Mouse (Mus musculus) liver, postnatal 0 days (tissue): ENCODE measurements around the gene Kif1bp. TPM values are rescaled to one million over a fixed set of nuclear protein-coding genes. Genes with fewer than 3 reads are reported as not detected.
A peak's percentile ranks its signal among the peaks of the same experiment; 100 is the strongest.
"Not testable (repeated sequence)": the region's sequence is repeated elsewhere in the genome, so short reads cannot be mapped to it uniquely, and the experiment has no call there.

Experiments
- ATAC-seq: fragments of 200-750 bp; cut with Nextera tagmentation; 2 replicates; pipeline ENCODE4 v1.8.0; 2017; ENCODE audit warnings: mild to moderate bottlenecking, moderate library complexity
- DNase-seq: peaks from one replicate; pipeline ENCODE4 v3.0.0-alpha.2; 2016
- H3K27ac ChIP-seq: fragments of 300-500 bp; sonication (generic); 2 replicates; pipeline ENCODE4 v1.5.1; 2014; ENCODE audit warnings: antibody characterized with exemption, moderate library complexity, mild to moderate bottlenecking, low read depth
- H3K27me3 ChIP-seq: fragments of 300-500 bp; sonication (generic); 2 replicates; pipeline ENCODE4 v1.6.1; 2014; ENCODE audit warnings: low read length, control low read depth, mixed read lengths; ENCODE audit not compliant: insufficient read depth
- H3K36me3 ChIP-seq: fragments of 300-500 bp; sonication (generic); replicated peaks from 2 replicates; pipeline ENCODE4 v1.6.1; 2014; ENCODE audit warnings: mild to moderate bottlenecking, control low read depth, low read length, moderate library complexity, mixed read lengths; ENCODE audit not compliant: insufficient read depth
- H3K4me1 ChIP-seq: fragments of 300-500 bp; sonication (generic); 2 replicates; pipeline ENCODE4 v1.6.1; 2014; ENCODE audit warnings: antibody characterized with exemption, mild to moderate bottlenecking, control low read depth; ENCODE audit not compliant: insufficient read depth
- H3K4me2 ChIP-seq: fragments of 300-500 bp; sonication (generic); 2 replicates; pipeline ENCODE4 v1.6.1; 2014; ENCODE audit warnings: low read depth, mild to moderate bottlenecking, low read length, moderate library complexity, mixed read lengths
- H3K4me3 ChIP-seq: fragments of 300-500 bp; sonication (generic); 2 replicates; pipeline ENCODE4 v1.5.1; 2014; ENCODE audit warnings: low read depth, low read length
- H3K9ac ChIP-seq: fragments of 300-500 bp; sonication (generic); replicated peaks from 2 replicates; pipeline ENCODE4 v1.6.1; 2014; ENCODE audit warnings: mild to moderate bottlenecking, moderate library complexity
- H3K9me3 ChIP-seq: fragments of 300-500 bp; sonication (generic); 2 replicates; pipeline ENCODE4 v1.6.1; 2016; ENCODE audit warnings: mild to moderate bottlenecking, control low read depth, low read length, mixed read lengths
- CTCF ChIP-seq: sonication (generic); IDR thresholded peaks from 2 replicates; pipeline ENCODE4 v1.5.1; 2016; ENCODE audit warnings: antibody characterized with exemption, low read depth
- EP300 ChIP-seq: IDR thresholded peaks from 2 replicates; pipeline ENCODE4 v1.6.1; 2016; ENCODE audit warnings: antibody characterized with exemption, low read depth, mild to moderate bottlenecking
- WGBS: fragments of 180-500 bp; shearing (Covaris S2); extraction: QIAGEN DNeasy Blood & Tissue Kit; methylation state at CpG from one replicate; pipeline ENCODE4 v1.1.7; 2014; ENCODE audit not compliant: insufficient replicate concordance; 5-methylcytosine and 5-hydroxymethylcytosine counted together
- polyA plus RNA-seq: library from polyadenylated mRNA; unstranded; fragments of >200 nt; fragmentation: Nextera tagmentation; extraction: Ambion mirVana; gene quantifications from 2 replicates; pipeline ENCODE4 v1.2.1, GENCODE M21; 2015

Gene Kif1bp
- polyA plus RNA-seq, 1 experiment from 2014 or later, result 6.5 TPM

GRCm38 (mm10) chr10:62601053-62601791, 23.0 kb upstream of the Kif1bp start:
- no peak for ATAC-seq
- peaks cover 16% of the 10 kb centered on the region for H3K36me3 ChIP-seq
- no peaks in the 10 kb centered on the region for H3K27me3 ChIP-seq
- H3K4me2 ChIP-seq, result peak overlapping the region; percentile 96
- H3K4me3 ChIP-seq, result peak overlapping the region; percentile 73
- no peak for TF ChIP-seq CTCF
- TF ChIP-seq EP300, result no peak
- H3K9ac ChIP-seq, result peak overlapping the region; percentile 82
- peak overlapping the region; percentile 85 for H3K27ac ChIP-seq
- DNase-seq, result peak; percentile 27
- peaks cover 17% of the 10 kb centered on the region for H3K4me1 ChIP-seq
- 9% methylated on average over 20 of the region's 20 CpGs for WGBS
- no peaks in the 10 kb centered on the region for H3K9me3 ChIP-seq

GRCm38 (mm10) chr10:62600056-62600455, 21.8 kb upstream of the Kif1bp start:
- Histone ChIP-seq H3K9ac (no peak overlapping the region), H3K36me3 (peaks cover 24% of the 10 kb centered on the region), H3K9me3 (no peaks in the 10 kb centered on the region), H3K4me3 (no peak overlapping the region), H3K27ac (no peak overlapping the region), H3K4me1 (peaks cover 17% of the 10 kb centered on the region), H3K27me3 (no peaks in the 10 kb centered on the region), H3K4me2 (no peak overlapping the region)
- DNase-seq (no peak), ATAC-seq (no peak)
- 70% methylated on average over 6 of the region's 6 CpGs for WGBS
- TF ChIP-seq EP300 (no peak), CTCF (no peak)

- H3K27ac ChIP-seq, H3K4me2 ChIP-seq, H3K27me3 ChIP-seq, H3K9me3 ChIP-seq, H3K4me3 ChIP-seq, H3K9ac ChIP-seq, DNase-seq, ATAC-seq: not testable (repeated sequence)
- WGBS, result 92% methylated on average over 3 of the region's 3 CpGs
- Histone ChIP-seq H3K4me1 (peaks cover 17% of the 10 kb centered on the region), H3K36me3 (peaks cover 28% of the 10 kb centered on the region)
Measured at GRCm38 (mm10) chr10:62599311-62599710, 21.1 kb upstream of the Kif1bp start.

- 88% methylated on average over 7 of the region's 7 CpGs for WGBS
- TF ChIP-seq EP300 (no peak), CTCF (no peak)
- Histone ChIP-seq H3K4me1 (peaks cover 2% of the 10 kb centered on the region; the same call in 1 of the 2 replicates), H3K27ac (no peak overlapping the region), H3K9ac (no peak overlapping the region), H3K4me2 (no peak overlapping the region), H3K4me3 (no peak overlapping the region), H3K27me3 (no peaks in the 10 kb centered on the region), H3K36me3 (peaks cover 71% of the 10 kb centered on the region), H3K9me3 (no peaks in the 10 kb centered on the region)
- DNase-seq (no peak), ATAC-seq (no peak)
Measured at GRCm38 (mm10) chr10:62592496-62592895, 14.2 kb upstream of the Kif1bp start.

GRCm38 (mm10) chr10:62590200-62590599, 11.9 kb upstream of the Kif1bp start:
- Histone ChIP-seq H3K4me1 (peaks cover 2% of the 10 kb centered on the region; the same call in 1 of the 2 replicates), H3K27me3 (no peaks in the 10 kb centered on the region), H3K27ac (no peak overlapping the region), H3K4me2 (no peak overlapping the region), H3K9ac (no peak overlapping the region), H3K9me3 (no peaks in the 10 kb centered on the region), H3K4me3 (no peak overlapping the region), H3K36me3 (peaks cover 80% of the 10 kb centered on the region)
- WGBS, result 29% methylated on average over 6 of the region's 6 CpGs
- peak; percentile 77 for ATAC-seq
- peak; percentile 87 for DNase-seq
- peak; percentile 37; the same call in 1 of the 2 replicates for TF ChIP-seq EP300
- TF ChIP-seq CTCF, result peak; percentile 96

- Histone ChIP-seq H3K9ac (no peak overlapping the region), H3K27me3 (no peaks in the 10 kb centered on the region), H3K4me2 (no peak overlapping the region), H3K9me3 (no peaks in the 10 kb centered on the region), H3K4me1 (peaks cover 2% of the 10 kb centered on the region; the same call in 1 of the 2 replicates), H3K27ac (no peak overlapping the region), H3K36me3 (peaks cover 87% of the 10 kb centered on the region), H3K4me3 (no peak overlapping the region)
- DNase-seq (no peak), ATAC-seq (no peak)
- 68% methylated on average over 4 of the region's 4 CpGs for WGBS
- TF ChIP-seq EP300 (no peak), CTCF (no peak)
Measured at GRCm38 (mm10) chr10:62588616-62589015, 10.4 kb upstream of the Kif1bp start.

- Histone ChIP-seq H3K27me3 (no peaks in the 10 kb centered on the region), H3K4me3 (no peak overlapping the region), H3K4me2 (no peak overlapping the region), H3K9me3 (no peaks in the 10 kb centered on the region), H3K4me1 (peaks cover 3% of the 10 kb centered on the region; the same call in 1 of the 2 replicates), H3K36me3 (peaks cover 69% of the 10 kb centered on the region), H3K9ac (no peak overlapping the region), H3K27ac (no peak overlapping the region)
- TF ChIP-seq EP300 (no peak), CTCF (no peak)
- DNase-seq, result no peak
- 55% methylated on average over 1 of the region's 1 CpGs for WGBS
- no peak for ATAC-seq
Measured at GRCm38 (mm10) chr10:62583245-62583644, 5.0 kb upstream of the Kif1bp start.
